Comparison of ENCODE assay signal across 23 mouse cellular contexts in genomic region chr5:130335462-130335861, GRCm38 (mm10). TPM values are rescaled to one million over a fixed set of nuclear protein-coding genes. Genes with fewer than 3 reads are reported as not detected.
DNase-seq lines count a peak whose midpoint lies in the region; ATAC-seq and TF ChIP-seq lines count a peak whose summit lies in the region.
"Had no signal": no experiment of that assay in that cellular context is flagged by ENCODE, and none has a peak within 500 bp of the region (broad histone marks: within the 10 kb centered on the region; RNA-seq: fewer than 3 reads in every experiment).

No protein-coding gene starts in this region.

- no peak overlapping the region for H3K4me2 ChIP-seq in lung, embryonic 14.5 days
- no peak overlapping the region for H3K4me2 ChIP-seq in lung, postnatal 0 days (replicated peaks; ENCODE audit: low read depth, low read length)
- H3K4me2 ChIP-seq: forebrain, embryonic 13.5 days; heart, embryonic 11.5 days; heart, embryonic 15.5 days; hindbrain, embryonic 14.5 days had no signal

- DNase-seq in lung, embryonic 14.5 days, result no peak
- DNase-seq in lung, postnatal 0 days (ENCODE audit: low spot score), result no peak
- DNase-seq in G1E (ENCODE audit: low spot score) (no peak), ZHBTc4 (ENCODE audit: low read depth, low spot score) (peak; percentile 30)
- DNase-seq in kidney, postnatal 14 days, result no peak
- DNase-seq in cerebellum, adult 9-11 months, result no peak
- DNase-seq: adrenal gland, postnatal 10 days; cerebellum, adult 11-12 months; cerebellum, adult 9-10 months; forebrain, postnatal 0 days; gastrocnemius, postnatal 14 days; heart, adult 2 months; heart, postnatal 14 days had no signal

- ATAC-seq in lung, embryonic 14.5 days (ENCODE audit: insufficient read depth), result no peak
- no peak for ATAC-seq in lung, postnatal 0 days
- ATAC-seq in G1E (ENCODE audit: extremely low read depth, insufficient number of reproducible peaks, low FRiP score, poor library complexity, severe bottlenecking), result peak; percentile 19; the same call in 1 of the 2 replicates
- ATAC-seq: forebrain, embryonic 13.5 days; forebrain, postnatal 0 days had no signal

- H3K36me3 ChIP-seq in lung, embryonic 14.5 days (ENCODE audit: insufficient read depth), result peaks cover 33% of the 10 kb centered on the region
- peaks cover 17% of the 10 kb centered on the region; the same call in 1 of the 2 replicates for H3K36me3 ChIP-seq in lung, postnatal 0 days (ENCODE audit: insufficient read depth, low read length)
- H3K36me3 ChIP-seq in G1E (replicated peaks), result peaks cover 79% of the 10 kb centered on the region

- H3K9me3 ChIP-seq in lung, embryonic 14.5 days (ENCODE audit: low read depth, low read length), result no peaks in the 10 kb centered on the region
- no peaks in the 10 kb centered on the region for H3K9me3 ChIP-seq in lung, postnatal 0 days (ENCODE audit: low read length)
- no peaks in the 10 kb centered on the region for H3K9me3 ChIP-seq in G1E (replicated peaks)
- H3K9me3 ChIP-seq: forebrain, embryonic 13.5 days; heart, embryonic 15.5 days had no signal

- H3K9ac ChIP-seq in lung, embryonic 14.5 days, result no peak overlapping the region
- no peak overlapping the region for H3K9ac ChIP-seq in lung, postnatal 0 days (replicated peaks; ENCODE audit: low read depth)
- H3K9ac ChIP-seq: forebrain, embryonic 13.5 days; forebrain, postnatal 0 days; heart, embryonic 15.5 days; hindbrain, embryonic 14.5 days had no signal

- WGBS in lung, embryonic 14.5 days, result 96% methylated on average over 4 of the region's 4 CpGs
- WGBS in lung, postnatal 0 days, result over 99% methylated on average over 4 of the region's 4 CpGs

- no peaks in the 10 kb centered on the region for H3K27me3 ChIP-seq in lung, embryonic 14.5 days (ENCODE audit: insufficient read depth, low read length)
- H3K27me3 ChIP-seq in lung, postnatal 0 days (replicated peaks; ENCODE audit: insufficient read depth, low read length), result no peaks in the 10 kb centered on the region
- no peaks in the 10 kb centered on the region; the same call in 1 of the 2 replicates for H3K27me3 ChIP-seq in G1E (ENCODE audit: insufficient read depth, low read length)
- H3K27me3 ChIP-seq: forebrain, embryonic 13.5 days; heart, embryonic 15.5 days had no signal

- TF ChIP-seq CTCF in lung, embryonic 14.5 days (IDR thresholded peaks at IDR 0.05; ENCODE audit: low read depth), result 0 out of 2 replicates have a peak, but pooled peaks have one; percentile 14
- TF ChIP-seq CTCF in lung, postnatal 0 days (IDR thresholded peaks at IDR 0.05), result no peak
- no peak for TF ChIP-seq CTCF in G1E (IDR thresholded peaks at IDR 0.05; ENCODE audit: low read depth, low read length)

- no peaks in the 10 kb centered on the region for H3K4me1 ChIP-seq in lung, embryonic 14.5 days (ENCODE audit: insufficient read depth)
- H3K4me1 ChIP-seq in lung, postnatal 0 days (ENCODE audit: insufficient read depth, low read depth, low read length), result no peaks in the 10 kb centered on the region
- H3K4me1 ChIP-seq in G1E (ENCODE audit: insufficient read depth, low read depth, low read length), result no peaks in the 10 kb centered on the region
- H3K4me1 ChIP-seq: embryonic facial prominence, embryonic 10.5 days; heart, embryonic 15.5 days; hindbrain, embryonic 10.5 days had no signal

- TF ChIP-seq EP300 in lung, postnatal 0 days (IDR thresholded peaks at IDR 0.05), result no peak

- H3K27ac ChIP-seq in lung, embryonic 14.5 days (ENCODE audit: low read depth), result no peak overlapping the region
- no peak overlapping the region for H3K27ac ChIP-seq in lung, postnatal 0 days (ENCODE audit: low read length)
- H3K27ac ChIP-seq: embryonic facial prominence, embryonic 10.5 days; forebrain, embryonic 13.5 days; heart, adult 2 months; heart, embryonic 15.5 days; hindbrain, embryonic 10.5 days; hindbrain, embryonic 14.5 days had no signal

- no peak overlapping the region for H3K4me3 ChIP-seq in lung, embryonic 14.5 days (ENCODE audit: low read depth, low read length)
- H3K4me3 ChIP-seq in lung, postnatal 0 days (ENCODE audit: low read depth, low read length), result no peak overlapping the region
- H3K4me3 ChIP-seq in G1E (ENCODE audit: low read depth, low read length), result no peak overlapping the region
- H3K4me3 ChIP-seq: embryonic facial prominence, embryonic 10.5 days; forebrain, embryonic 13.5 days; heart, adult 2 months; heart, embryonic 15.5 days; hindbrain, embryonic 10.5 days had no signal

RNA-seq across cellular contexts. Expression of gene Caln1, which starts 33.8 kb away (rescaled TPM):
- 0.05 and 0.08 TPM in 2 replicates for polyA plus RNA-seq in lung, embryonic 14.5 days (2014; fragmentation: Nextera tagmentation; extraction: Ambion mirVana)
- not detected in 2 replicates for polyA plus RNA-seq in lung, postnatal 0 days (2015; fragmentation: Nextera tagmentation; extraction: Ambion mirVana)
- not detected in 2 replicates for total RNA-seq in G1E (2014; fragmentation: Nextera tagmentation)
- 0.06 and 0.11 TPM in 2 replicates for total RNA-seq in G1E (2017)
- not detected in 2 replicates for polyA plus RNA-seq in G1E (2012)
- total RNA-seq: gastrocnemius, adult 18-20 months; heart, adult 2 months; heart, postnatal 14 days had no signal
- polyA plus RNA-seq: heart, adult 2 months had no signal

RNA-seq across cellular contexts. Expression of gene A330070K13Rik, which starts 49.0 kb away (rescaled TPM):
- polyA plus RNA-seq in lung, embryonic 14.5 days (2014; fragmentation: Nextera tagmentation; extraction: Ambion mirVana), result not detected in 2 replicates
- polyA plus RNA-seq in lung, postnatal 0 days (2015; fragmentation: Nextera tagmentation; extraction: Ambion mirVana), result not detected in 2 replicates
- total RNA-seq in G1E (2014; fragmentation: Nextera tagmentation), result not detected in 2 replicates
- total RNA-seq in G1E (2017), result not detected in 2 replicates
- polyA plus RNA-seq in G1E (2012), result not detected in 2 replicates
- total RNA-seq: adrenal gland, postnatal 10 days; adrenal gland, postnatal 4 days; forebrain, postnatal 0 days; gastrocnemius, adult 18-20 months; gastrocnemius, postnatal 14 days; heart, adult 2 months; heart, postnatal 14 days had no signal
- polyA plus RNA-seq: embryonic facial prominence, embryonic 10.5 days; embryonic facial prominence, embryonic 14.5 days; forebrain, embryonic 13.5 days; gonadal fat pad, adult 2 months; heart, adult 2 months; heart, embryonic 11.5 days; heart, embryonic 15.5 days; hindbrain, embryonic 10.5 days; hindbrain, embryonic 14.5 days had no signal
